Mouse (Mus musculus) embryonic fibroblast, embryonic 13.5 days (primary cell): ENCODE data around the gene Serhl.

Source experiments
- CTCF ChIP-seq: IDR thresholded peaks from 2 replicates; pipeline ENCODE4 v1.5.1; 2011; ENCODE audit warnings: mild to moderate bottlenecking, control low read depth, low read length, moderate library complexity, borderline replicate concordance; ENCODE audit not compliant: insufficient read depth
- POLR2A ChIP-seq: IDR thresholded peaks from 2 replicates; pipeline ENCODE4 v1.6.1; 2011; ENCODE audit warnings: low read depth, mild to moderate bottlenecking, control low read depth, low read length, moderate library complexity

DNA sequence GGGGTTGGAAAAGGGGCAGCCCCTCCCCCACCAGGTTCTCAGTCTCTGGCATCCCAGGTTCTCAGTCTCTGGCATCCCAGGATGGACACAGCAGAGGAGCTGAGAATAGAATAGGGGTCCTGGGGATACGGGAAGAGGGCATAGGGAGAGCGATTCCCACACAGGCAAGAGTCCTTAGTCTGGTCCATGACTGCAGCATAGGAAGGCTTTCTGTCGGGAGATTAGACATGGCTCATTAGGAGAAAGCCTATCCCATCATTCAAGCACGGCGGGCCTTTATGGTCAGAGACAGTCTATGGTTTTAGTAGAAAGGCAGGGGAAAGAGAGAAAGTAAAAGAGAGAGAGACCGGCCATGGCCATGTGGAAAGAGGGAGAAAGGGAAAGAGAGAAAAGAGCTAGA is 18.5 kb downstream of the Serhl start:
- TF ChIP-seq CTCF (no peak), POLR2A (no peak)
